Mouse (Mus musculus) embryonic fibroblast, embryonic 13.5 days (primary cell): ENCODE measurements around the gene Uhrf1.

Experiments
- CTCF ChIP-seq: IDR thresholded peaks from 2 replicates; pipeline ENCODE4 v1.5.1; 2011; ENCODE audit warnings: mild to moderate bottlenecking, control low read depth, low read length, moderate library complexity, borderline replicate concordance; ENCODE audit not compliant: insufficient read depth
- POLR2A ChIP-seq: IDR thresholded peaks from 2 replicates; pipeline ENCODE4 v1.6.1; 2011; ENCODE audit warnings: low read depth, mild to moderate bottlenecking, control low read depth, low read length, moderate library complexity

DNA sequence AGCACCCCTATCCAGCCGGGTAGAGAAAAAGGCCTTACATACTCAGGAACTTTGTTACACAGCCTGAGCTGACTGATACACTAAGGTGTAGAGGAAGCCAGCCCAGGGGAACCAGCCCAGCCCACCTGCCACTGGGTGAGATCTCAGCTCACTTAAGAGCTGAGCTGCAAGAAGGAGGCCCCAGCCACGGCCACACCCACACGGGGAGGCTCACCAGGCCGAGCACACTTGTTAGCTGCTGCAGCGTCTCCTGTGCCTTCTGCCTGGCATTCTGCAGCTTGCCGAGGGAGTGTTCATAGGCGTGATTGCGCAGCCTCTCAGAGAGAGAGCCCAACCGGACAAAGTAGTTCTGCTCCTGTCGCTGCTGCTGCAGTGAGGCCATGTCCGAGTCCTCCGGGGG is 21.9 kb upstream of the Uhrf1 start:
- no peak for TF ChIP-seq CTCF
- TF ChIP-seq POLR2A, result no peak
